Mouse (Mus musculus) liver, embryonic 14.5 days (tissue): ENCODE results near the gene Dvl2.

Experiments used
- CTCF ChIP-seq: IDR thresholded peaks from 2 replicates; pipeline ENCODE4 v1.5.1; 2016; ENCODE audit warnings: antibody characterized with exemption, low read depth, control low read depth
- EP300 ChIP-seq: IDR thresholded peaks from 2 replicates; pipeline ENCODE4 v1.6.1; 2016; ENCODE audit warnings: antibody characterized with exemption, low read depth

- TF ChIP-seq CTCF (peak; percentile 62), EP300 (no peak)
Measured at GRCm38 (mm10) chr11:70014880-70015558, 14.6 kb downstream of the Dvl2 start, which contains the start of gene Acadvl.
